Mouse (Mus musculus) heart, postnatal 36 days (tissue): ENCODE results near the gene Gps2. TPM values are rescaled to one million over a fixed set of nuclear protein-coding genes. Genes with fewer than 3 reads are reported as not detected.
A peak's percentile ranks its signal among the peaks of the same experiment; 100 is the strongest.
"Not testable (repeated sequence)": the region's sequence is repeated elsewhere in the genome, so short reads cannot be mapped to it uniquely, and the experiment has no call there.

Source experiments
- DNase-seq, 2 experiments: peaks; one replicate each; pipeline ENCODE4 v3.0.0; 2021 to 2022
- intact Hi-C: fragments of 180-260 bp; cut with DNase I; formaldehyde crosslinking; loops from one replicate; pipeline ENCODE4 v1.15.1; 2025
- total RNA-seq, 2 experiments: library from RNA; stranded (reverse); gene quantifications; 2 replicates each; pipeline ENCODE4 v1.2.3; 2021

Gene Gps2
- total RNA-seq, 2 experiments from 2014 or later = 28.2 to 32.1 TPM

DNA sequence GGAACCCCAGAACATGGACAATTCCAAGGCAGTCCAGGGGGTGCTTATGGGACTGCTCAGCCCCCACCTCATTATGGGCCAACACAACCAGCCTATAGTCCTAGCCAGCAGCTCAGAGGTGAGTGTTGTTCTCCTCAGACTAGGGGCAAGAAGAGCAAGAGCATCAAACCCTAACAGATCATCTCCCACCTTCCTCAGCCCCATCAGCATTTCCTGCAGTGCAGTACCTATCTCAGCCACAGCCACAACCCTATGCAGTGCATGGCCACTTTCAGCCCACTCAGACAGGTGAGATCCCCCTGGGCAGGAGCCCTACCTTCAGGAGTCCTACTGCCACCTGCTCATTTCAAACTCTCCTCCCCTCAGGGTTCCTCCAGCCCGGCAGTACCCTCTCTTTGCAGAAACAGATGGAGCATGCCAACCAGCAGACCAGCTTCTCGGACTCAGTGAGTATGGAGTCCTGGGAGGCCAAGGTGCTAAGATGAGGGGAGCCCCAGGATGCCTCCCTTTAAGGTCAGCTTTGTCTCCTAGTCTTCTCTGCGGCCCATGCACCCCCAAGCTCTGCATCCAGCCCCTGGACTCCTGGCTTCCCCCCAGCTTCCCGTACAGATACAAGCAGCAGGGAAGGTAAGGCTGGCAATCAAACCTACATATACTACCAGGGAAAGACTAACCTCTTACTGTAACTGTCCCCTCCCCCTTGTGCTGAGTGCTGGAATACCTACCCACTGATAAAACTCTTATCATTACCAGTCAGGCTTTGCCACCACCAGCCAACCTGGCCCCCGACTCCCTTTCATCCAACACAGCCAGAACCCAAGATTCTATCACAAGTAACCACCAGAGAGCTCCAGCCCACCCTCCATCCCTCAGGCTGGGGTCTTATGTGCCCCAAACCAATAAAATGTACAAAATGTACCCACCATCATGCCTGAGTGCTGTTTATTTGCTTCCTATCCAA lies 2.3 kb downstream of the Gps2 start:
- DNase-seq = no peak
- intact Hi-C loops = no loop called here

GRCm38 (mm10) chr11:69916652-69917378 lies 3.1 kb downstream of the Gps2 start:
- intact Hi-C loops, DNase-seq: not testable (repeated sequence)

- intact Hi-C loops = no loop called here
- no peak for DNase-seq
Observed at GRCm38 (mm10) chr11:69917379-69917948, 3.8 kb downstream of the Gps2 start.

DNA sequence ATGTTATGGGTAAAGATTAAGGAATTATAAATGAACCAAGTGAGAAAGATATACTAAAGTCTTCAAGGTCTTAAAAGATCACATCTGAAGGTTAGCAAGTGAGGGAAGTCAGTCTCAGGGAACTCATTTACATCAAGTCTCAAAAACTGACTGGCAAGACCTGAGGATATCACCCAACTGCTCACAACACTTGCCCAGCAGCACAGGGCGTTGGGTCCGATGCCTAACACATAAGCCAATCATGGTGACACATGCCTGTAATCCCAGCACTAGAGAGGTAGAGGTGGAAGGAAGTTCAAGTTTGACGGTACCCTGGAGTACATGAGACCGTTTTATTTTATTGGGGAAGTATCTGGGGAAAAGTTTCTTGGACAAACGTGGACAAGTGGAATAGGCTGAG lies 4.4 kb downstream of the Gps2 start:
- no peak for DNase-seq
- intact Hi-C loops = loop anchor here (2.0 kb wide), 1 partner anchor 15 kb away; no protein-coding TSS in a partner anchor

GRCm38 (mm10) chr11:69919053-69919452 lies 5.4 kb downstream of the Gps2 start:
- no peak for DNase-seq
- intact Hi-C loops = loop anchor here (2.0 kb wide), 1 partner anchor 16 kb away; no protein-coding TSS in a partner anchor

DNA sequence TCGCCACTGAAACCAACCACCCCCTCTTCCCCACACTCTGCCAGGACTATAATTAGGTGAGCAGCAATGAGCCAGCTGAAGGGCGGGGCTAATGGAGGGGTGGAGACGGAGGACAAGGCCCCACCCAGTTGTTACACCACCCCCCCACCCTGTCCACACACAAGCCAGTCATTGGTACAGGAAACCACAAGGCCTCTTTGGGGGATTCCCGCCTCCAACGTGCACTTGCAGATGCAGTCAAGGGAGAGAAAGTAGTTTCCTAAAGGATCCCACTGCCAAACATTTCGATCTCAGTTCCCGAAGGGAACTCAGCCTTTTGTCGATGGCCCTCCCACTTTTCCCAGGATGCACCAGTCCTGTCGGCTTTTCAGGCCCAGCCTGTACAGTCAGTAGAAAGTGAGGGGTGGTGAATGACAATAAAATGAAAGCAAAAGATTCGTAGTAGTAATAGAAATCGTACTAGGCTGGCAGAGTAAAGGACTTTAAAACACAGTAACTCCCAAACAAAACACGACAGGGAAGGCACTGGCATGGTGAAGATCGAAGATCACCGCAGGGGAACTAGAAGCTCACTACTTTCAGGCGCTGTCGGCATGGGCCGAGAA lies 6.1 kb downstream of the Gps2 start:
- DNase-seq = peak; percentile 76 to 83
- intact Hi-C loops = loop anchor here (2.0 kb wide), 3 partner anchors 17 to 61 kb away; partner anchors contain the start of genes Ctdnep1 and Kctd11

- DNase-seq = peak in 1 of 2 experiments; percentile 32
- intact Hi-C loops = loop anchor here (1.0 to 2.0 kb wide), 3 partner anchors 40 to 162 kb away; partner anchors contain the start of genes Ctdnep1, Kctd11 and Polr2a
Observed at GRCm38 (mm10) chr11:69920266-69921031, 6.8 kb downstream of the Gps2 start.

DNA sequence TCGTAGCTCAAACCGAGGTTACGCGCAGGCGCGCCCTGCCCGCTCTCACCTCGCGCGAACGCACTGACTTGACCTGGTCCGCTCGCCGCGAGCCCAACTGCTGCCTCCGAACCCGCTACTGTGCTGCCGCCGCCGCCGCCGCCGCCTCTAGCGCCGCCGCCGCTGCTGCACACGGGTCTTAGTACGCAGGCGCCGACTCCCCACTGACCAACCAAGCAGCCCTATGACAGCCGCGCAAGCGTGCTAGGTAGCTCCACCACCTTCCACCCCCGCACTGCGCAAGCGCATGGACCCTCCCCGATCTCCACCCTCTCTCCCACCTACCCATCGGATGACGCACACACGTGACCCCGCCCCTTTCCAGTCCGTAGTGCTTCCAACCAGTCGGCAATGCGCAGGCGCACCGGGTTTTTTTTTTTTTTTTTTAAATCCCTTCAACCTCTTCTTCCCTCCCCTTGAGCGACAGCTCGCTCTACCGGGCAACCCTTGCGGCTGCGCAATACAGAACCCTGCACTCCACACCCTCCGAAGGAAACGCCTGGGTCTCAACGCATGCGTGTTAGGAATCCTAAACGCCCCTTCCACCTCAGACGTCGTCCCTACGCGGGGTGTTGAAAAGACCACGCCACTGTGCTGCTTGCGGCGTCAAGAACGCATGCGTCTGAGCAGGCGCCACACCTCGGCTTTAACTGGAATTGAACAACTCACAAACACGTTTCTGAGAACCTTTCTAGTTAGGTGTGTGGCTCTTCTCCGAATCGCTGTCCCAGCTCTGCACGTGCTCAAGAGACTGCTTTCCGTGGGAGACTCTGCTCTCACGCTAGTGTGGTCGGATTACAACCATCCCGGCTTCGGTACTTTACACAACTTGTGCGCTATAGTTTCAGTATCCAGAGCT lies 7.7 kb downstream of the Gps2 start, which contains the start of gene Eif5a:
Eif5a (minus strand) TSS at position 845 of the 898 bp plus-strand sequence.
- peak; percentile 100 for DNase-seq
- intact Hi-C loops = loop anchor here (1.0 to 2.0 kb wide), 3 partner anchors 41 to 163 kb away; partner anchors contain the start of genes Ctdnep1, Kctd11 and Polr2a

GRCm38 (mm10) chr11:69922012-69922756 lies 8.5 kb downstream of the Gps2 start:
- intact Hi-C loops = no loop called here
- DNase-seq = no peak

GRCm38 (mm10) chr11:69922796-69923195 lies 9.1 kb downstream of the Gps2 start:
- intact Hi-C loops = no loop called here

DNA sequence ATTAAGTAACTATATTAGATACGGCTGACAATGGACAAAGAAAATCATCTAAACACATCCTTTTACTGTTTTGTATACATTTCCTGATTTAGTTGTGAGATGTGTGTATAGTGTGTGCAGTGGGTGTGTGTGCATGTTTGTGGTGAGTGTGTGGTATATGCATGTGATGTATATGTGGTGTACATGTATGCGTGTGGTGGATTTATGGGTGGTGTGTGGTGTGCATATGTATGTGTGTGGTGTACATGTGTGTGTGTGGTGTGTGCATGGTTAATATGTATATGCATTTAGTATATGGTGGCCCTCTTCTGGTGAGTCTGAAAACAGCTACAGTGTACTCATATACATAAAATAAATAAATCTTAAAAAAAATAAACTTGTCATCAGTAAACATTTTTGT lies 13.8 kb downstream of the Gps2 start:
- intact Hi-C loops = no loop called here
- DNase-seq = no peak

More at GRCm38 (mm10) chr11:69922796-69923195, 9.1 kb downstream of the Gps2 start:
- DNase-seq = no peak

GRCm38 (mm10) chr11:69929712-69930111 lies 16.0 kb downstream of the Gps2 start:
- intact Hi-C loops = loop anchor here (10.0 kb wide), 1 partner anchor 285 kb away; the partner anchor contains the start of gene Slc16a11

GRCm38 (mm10) chr11:69930176-69930575 lies 16.5 kb downstream of the Gps2 start:
- not testable (repeated sequence) for DNase-seq
- intact Hi-C loops = loop anchor here (10.0 kb wide), 1 partner anchor 285 kb away; the partner anchor contains the start of gene Slc16a11

More at GRCm38 (mm10) chr11:69929712-69930111, 16.0 kb downstream of the Gps2 start:
- DNase-seq = no peak

GRCm38 (mm10) chr11:69930967-69931537 lies 17.4 kb downstream of the Gps2 start:
- intact Hi-C loops = loop anchor here (10.0 kb wide), 1 partner anchor 284 kb away; the partner anchor contains the start of gene Slc16a11

GRCm38 (mm10) chr11:69931769-69932168 lies 18.1 kb downstream of the Gps2 start:
- intact Hi-C loops = loop anchor here (10.0 kb wide), 1 partner anchor 283 kb away; the partner anchor contains the start of gene Slc16a11
- no peak for DNase-seq

More at GRCm38 (mm10) chr11:69930967-69931537, 17.4 kb downstream of the Gps2 start:
- no peak for DNase-seq

GRCm38 (mm10) chr11:69932254-69932653 lies 18.6 kb downstream of the Gps2 start:
- intact Hi-C loops = loop anchor here (10.0 kb wide), 1 partner anchor 283 kb away; the partner anchor contains the start of gene Slc16a11
- no peak for DNase-seq

- no peak for DNase-seq
- intact Hi-C loops = loop anchor here (10.0 kb wide), 1 partner anchor 282 kb away; the partner anchor contains the start of gene Slc16a11
Observed at GRCm38 (mm10) chr11:69933066-69933465, 19.4 kb downstream of the Gps2 start.
